Mouse (Mus musculus): ENCODE measurements around the gene Psmd13. TPM values are rescaled to one million over a fixed set of nuclear protein-coding genes. Genes with fewer than 3 reads are reported as not detected.
"Not testable (repeated sequence)": the region's sequence is repeated elsewhere in the genome, so short reads cannot be mapped to it uniquely, and the experiment has no call there.

The Psmd13 gene
- polyA plus RNA-seq, 1 experiment: 138 TPM

DNA sequence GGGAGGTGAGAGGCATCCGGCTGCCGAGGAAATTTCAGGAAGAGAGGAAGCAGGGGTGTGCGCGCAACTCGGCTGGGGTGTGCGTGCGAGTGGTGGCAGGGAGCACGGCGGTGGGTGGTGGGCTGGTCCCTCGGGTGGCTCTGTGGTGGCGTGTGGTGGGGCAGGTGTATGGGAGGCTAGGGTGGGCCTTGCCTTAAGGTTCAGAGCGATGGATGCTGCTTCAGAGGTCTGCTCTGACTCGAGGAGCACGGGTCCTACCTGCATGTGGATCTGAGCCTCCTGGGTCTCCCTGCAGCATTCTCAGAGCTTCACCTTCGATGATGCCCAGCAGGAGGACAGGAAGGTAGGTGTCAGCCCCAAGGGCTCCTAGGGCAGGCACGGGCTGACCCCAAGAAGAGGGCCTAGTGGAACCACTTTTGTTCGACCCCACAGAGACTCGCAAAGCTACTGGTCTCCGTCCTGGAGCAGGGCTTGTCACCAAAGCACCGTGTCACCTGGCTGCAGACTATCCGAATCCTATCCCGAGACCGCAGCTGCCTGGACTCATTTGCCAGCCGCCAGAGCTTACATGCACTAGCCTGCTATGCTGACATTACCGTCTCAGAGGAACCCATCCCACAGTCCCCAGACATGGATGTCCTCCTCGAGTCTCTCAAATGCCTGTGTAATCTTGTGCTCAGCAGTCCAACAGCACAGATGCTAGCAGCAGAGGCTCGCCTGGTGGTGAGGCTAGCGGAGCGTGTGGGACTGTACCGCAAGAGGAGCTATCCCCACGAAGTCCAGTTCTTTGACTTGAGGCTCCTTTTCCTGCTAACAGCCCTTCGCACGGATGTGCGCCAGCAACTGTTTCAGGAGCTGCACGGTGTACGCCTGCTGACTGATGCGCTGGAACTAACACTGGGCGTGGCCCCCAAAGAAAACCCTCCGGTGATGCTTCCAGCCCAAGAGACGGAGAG lies 23.9 kb upstream of the Psmd13 start, which contains the start of gene Bet1l:
Gene Bet1l (minus strand): TSS at position 28 of the 956 bp plus-strand sequence.
- TF ChIP-seq CTCF (IDR thresholded peaks at IDR 0.05; ENCODE audit: borderline replicate concordance, extremely low read depth, insufficient read depth, insufficient read length) (no peak), POLR2A (IDR thresholded peaks at IDR 0.05; ENCODE audit: borderline replicate concordance, extremely low read depth, insufficient read depth, insufficient read length, poor library complexity, severe bottlenecking) (no peak)
- DNase-seq (ENCODE audit: low read depth): peak; percentile 35

DNA sequence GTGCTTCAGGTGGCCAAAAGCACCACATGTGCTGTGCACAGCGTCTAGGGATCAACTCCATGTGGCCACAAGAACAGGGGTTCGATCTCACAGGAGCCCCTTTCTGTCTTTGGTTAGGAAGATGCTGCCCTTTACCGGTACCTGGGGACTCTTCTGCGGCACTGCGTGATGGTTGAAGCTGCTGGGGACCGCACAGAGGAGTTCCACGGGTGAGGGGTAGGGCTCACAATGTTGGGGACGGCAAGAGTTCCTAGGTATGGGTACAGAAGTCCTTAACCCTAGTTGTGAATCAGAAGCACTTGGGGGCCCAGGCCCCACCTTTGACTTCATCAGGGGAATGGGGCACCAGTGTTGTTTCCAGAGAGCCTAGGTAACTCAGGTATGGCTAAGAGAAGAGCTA lies 23.0 kb upstream of the Psmd13 start:
- no peak for DNase-seq (ENCODE audit: low read depth)
- TF ChIP-seq POLR2A (IDR thresholded peaks at IDR 0.05; ENCODE audit: borderline replicate concordance, extremely low read depth, insufficient read depth, insufficient read length, poor library complexity, severe bottlenecking) (no peak), CTCF (IDR thresholded peaks at IDR 0.05; ENCODE audit: borderline replicate concordance, extremely low read depth, insufficient read depth, insufficient read length) (no peak)

DNA sequence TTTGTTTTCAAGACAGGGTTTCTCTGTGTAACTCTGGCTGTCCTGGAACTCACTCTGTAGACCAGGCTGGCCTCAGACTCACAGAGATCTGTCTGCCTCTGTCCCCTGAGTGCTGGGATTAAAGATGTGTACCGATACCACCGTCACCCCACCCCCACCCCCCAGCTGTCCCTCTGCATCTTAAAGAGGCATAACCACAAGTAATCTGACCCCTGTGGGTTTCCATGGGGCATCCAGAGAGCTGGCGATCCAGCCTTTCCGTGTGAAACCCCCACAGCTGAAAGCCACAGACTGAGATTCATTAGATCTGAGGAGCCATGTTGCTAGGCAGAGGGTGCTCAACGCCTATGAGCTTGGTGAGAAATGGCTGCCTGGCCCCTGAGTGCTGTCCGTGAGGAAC lies 21.8 kb upstream of the Psmd13 start:
- DNase-seq (ENCODE audit: low read depth): no peak
- TF ChIP-seq CTCF (IDR thresholded peaks at IDR 0.05; ENCODE audit: borderline replicate concordance, extremely low read depth, insufficient read depth, insufficient read length): no peak
- TF ChIP-seq POLR2A (IDR thresholded peaks at IDR 0.05; ENCODE audit: borderline replicate concordance, extremely low read depth, insufficient read depth, insufficient read length, poor library complexity, severe bottlenecking): no peak

DNA sequence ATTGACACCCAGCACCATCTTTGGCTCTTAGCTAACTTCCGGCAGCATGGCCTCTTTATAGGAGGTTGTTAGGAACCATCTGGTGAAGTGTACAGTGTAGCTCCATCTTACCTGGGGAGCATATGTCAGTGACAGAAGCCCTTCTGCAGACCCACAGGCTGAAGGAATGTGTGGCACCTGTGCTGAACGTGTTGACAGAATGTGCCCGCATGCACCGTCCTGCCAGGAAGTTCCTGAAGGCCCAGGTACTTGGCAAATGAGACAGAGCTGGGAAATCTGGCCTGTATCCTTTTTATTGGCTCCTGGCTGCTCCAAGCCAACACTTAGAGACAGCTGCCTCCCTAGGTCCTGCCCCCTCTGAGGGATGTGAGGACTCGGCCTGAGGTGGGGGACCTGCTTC lies 21.0 kb upstream of the Psmd13 start:
- DNase-seq (ENCODE audit: low read depth): no peak
- TF ChIP-seq CTCF (IDR thresholded peaks at IDR 0.05; ENCODE audit: borderline replicate concordance, extremely low read depth, insufficient read depth, insufficient read length): no peak
- no peak for TF ChIP-seq POLR2A (IDR thresholded peaks at IDR 0.05; ENCODE audit: borderline replicate concordance, extremely low read depth, insufficient read depth, insufficient read length, poor library complexity, severe bottlenecking)

DNA sequence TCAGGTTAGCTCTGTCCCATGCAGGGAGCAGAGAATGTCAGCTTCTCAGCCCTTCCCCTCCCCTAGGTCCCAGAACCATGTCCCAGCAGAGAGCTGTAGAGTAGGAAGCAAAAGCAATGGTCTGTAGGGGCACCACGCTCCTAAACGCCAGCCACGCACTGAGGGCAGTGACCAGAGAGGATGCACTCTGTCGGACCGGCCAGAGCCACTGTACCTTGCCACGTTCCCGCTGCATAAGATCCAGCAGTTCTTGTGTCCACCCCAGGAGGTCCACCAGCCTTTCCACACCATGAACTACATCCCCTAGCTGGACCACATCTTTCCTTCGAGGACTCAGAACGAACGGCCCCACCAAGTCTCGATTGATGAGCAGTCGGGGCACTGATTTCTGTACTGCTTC lies 17.0 kb upstream of the Psmd13 start:
- TF ChIP-seq CTCF (IDR thresholded peaks at IDR 0.05; ENCODE audit: borderline replicate concordance, extremely low read depth, insufficient read depth, insufficient read length) (no peak), POLR2A (IDR thresholded peaks at IDR 0.05; ENCODE audit: borderline replicate concordance, extremely low read depth, insufficient read depth, insufficient read length, poor library complexity, severe bottlenecking) (no peak)
- DNase-seq (ENCODE audit: low read depth): no peak

DNA sequence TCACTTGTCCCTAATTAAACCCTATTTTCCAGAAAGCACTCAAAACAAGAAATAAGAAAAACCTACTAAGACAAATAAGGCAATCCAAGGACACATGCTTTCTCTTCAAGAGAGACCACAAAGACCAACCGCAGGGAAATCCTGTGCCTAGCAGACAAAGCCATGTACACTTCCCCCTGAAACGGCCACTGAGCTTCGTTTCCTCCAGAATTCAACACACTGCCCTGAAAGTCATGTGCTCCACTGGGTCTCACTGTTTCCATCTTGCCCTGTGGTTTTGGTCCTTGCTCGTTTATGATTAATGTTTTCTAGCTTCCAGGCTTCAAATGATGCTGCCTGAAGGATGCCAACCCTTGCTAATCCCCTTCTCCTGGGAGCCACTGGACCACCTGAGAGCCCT lies 7.5 kb upstream of the Psmd13 start:
- no peak for TF ChIP-seq CTCF (IDR thresholded peaks at IDR 0.05; ENCODE audit: borderline replicate concordance, extremely low read depth, insufficient read depth, insufficient read length)
- no peak for TF ChIP-seq POLR2A (IDR thresholded peaks at IDR 0.05; ENCODE audit: borderline replicate concordance, extremely low read depth, insufficient read depth, insufficient read length, poor library complexity, severe bottlenecking)
- DNase-seq (ENCODE audit: low read depth): no peak

DNA sequence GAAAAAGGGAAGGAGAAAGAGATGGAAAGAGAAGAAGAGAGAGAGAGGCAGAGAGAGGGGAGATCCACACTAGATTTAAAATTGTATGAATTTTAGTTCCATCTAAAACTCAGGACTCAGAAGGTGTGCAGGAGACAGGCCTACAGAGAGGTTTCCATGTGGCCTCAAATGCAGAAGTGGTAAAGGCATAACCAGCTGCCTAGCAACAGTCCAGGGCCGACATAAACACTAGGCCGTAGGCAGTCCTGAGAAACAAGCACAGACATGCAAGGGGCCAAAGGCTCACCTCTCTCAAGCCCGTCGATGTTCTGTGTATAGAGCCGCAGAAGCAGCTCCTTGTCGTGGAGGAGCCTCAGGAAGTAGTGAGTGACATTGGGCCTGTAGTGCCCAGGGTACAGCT lies 4.4 kb upstream of the Psmd13 start:
- DNase-seq (ENCODE audit: low read depth): no peak
- no peak for TF ChIP-seq CTCF (IDR thresholded peaks at IDR 0.05; ENCODE audit: borderline replicate concordance, extremely low read depth, insufficient read depth, insufficient read length)
- TF ChIP-seq POLR2A (IDR thresholded peaks at IDR 0.05; ENCODE audit: borderline replicate concordance, extremely low read depth, insufficient read depth, insufficient read length, poor library complexity, severe bottlenecking): no peak

DNA sequence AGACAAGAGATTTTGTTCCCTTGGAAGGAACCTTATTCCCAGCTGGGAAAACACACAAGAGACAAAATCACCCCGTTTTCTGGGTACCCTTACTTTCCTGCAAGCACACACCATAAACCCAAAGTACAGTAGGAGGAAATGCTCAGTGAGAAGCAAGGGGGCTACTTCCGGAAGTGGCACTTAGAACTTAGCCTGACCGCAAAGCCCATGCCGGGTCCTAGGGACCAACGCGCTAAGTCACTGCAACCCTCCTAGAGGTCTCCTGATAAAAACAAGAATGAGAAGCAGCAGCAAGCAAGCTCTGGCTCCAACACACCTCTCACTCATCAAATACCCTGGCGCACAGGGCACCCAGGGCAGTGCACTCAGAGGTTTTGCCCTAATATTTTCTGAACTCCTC lies 2.4 kb upstream of the Psmd13 start:
- no peak for DNase-seq (ENCODE audit: low read depth)
- no peak for TF ChIP-seq POLR2A (IDR thresholded peaks at IDR 0.05; ENCODE audit: borderline replicate concordance, extremely low read depth, insufficient read depth, insufficient read length, poor library complexity, severe bottlenecking)

DNA sequence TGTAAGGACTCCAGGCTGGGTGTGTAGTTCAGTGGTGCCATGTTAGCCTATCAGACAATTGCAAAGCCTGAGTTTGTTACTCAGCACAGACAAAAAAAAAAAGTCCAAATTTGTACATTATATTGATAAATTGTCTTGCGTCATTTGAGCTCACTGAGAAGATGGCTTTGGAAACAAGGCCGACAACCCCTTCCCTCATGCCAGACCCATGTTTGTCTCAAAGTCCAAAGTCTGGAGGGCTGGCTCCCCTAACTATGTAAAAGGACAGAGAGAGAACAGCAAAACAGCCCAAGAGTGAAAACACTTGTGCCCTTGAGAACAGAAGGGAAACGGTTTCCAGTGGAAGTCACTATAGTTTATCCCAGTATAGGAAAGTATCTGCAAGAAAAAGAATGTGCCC lies 1.3 kb upstream of the Psmd13 start:
- TF ChIP-seq CTCF (IDR thresholded peaks at IDR 0.05; ENCODE audit: borderline replicate concordance, extremely low read depth, insufficient read depth, insufficient read length): no peak
- TF ChIP-seq POLR2A (IDR thresholded peaks at IDR 0.05; ENCODE audit: borderline replicate concordance, extremely low read depth, insufficient read depth, insufficient read length, poor library complexity, severe bottlenecking): no peak
- DNase-seq (ENCODE audit: low read depth): no peak

DNA sequence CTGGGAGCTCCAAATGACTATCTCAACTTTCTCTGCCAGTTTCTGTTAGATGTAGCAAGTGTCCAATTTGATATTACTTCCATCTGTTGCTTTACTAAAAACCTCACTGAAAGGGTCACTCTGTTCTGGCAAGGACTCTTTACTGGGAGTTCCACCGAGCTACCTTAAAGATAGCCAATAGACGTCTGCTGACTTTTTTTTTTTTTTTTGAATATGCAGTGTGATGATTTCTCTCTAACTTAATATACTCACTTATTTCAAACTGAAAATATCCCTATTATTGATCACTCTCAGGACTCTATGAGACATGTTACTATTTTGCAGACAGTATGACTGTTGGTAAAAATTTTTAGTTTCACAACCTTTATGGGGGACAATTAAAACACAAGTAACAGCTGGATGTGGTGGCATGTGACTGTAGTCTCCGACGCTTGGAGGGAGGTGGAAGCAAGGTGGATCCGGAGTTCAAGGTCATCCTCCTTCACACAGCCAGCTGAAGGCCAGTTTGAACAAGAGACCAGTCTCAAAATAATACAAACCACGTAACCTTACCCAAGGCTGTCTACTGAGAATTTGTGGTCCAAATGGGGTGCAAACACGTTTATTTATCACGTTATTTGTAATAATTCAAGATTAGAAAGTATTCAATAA lies 778 bp upstream of the Psmd13 start:
- no peak for DNase-seq (ENCODE audit: low read depth)
- TF ChIP-seq CTCF (IDR thresholded peaks at IDR 0.05; ENCODE audit: borderline replicate concordance, extremely low read depth, insufficient read depth, insufficient read length) (no peak), POLR2A (IDR thresholded peaks at IDR 0.05; ENCODE audit: borderline replicate concordance, extremely low read depth, insufficient read depth, insufficient read length, poor library complexity, severe bottlenecking) (no peak)

DNA sequence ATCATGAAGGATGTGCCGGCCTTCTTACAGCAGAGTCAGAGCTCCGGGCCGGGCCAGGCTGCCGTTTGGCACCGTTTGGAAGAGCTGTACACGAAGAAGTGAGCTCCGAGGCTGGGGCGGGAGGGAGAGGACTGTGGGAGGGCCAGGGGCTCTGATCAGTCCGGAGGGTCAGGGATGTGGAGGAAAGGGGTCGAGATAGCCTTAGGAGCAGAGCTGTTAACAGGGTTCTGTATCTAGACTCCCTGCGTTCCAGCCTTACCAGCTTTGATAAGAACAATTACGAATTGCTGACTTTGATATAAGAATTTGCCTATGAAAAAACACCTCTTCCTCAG lies 668 bp downstream of the Psmd13 start:
- TF ChIP-seq POLR2A (IDR thresholded peaks at IDR 0.05; ENCODE audit: borderline replicate concordance, extremely low read depth, insufficient read depth, insufficient read length, poor library complexity, severe bottlenecking) (no peak), CTCF (IDR thresholded peaks at IDR 0.05; ENCODE audit: borderline replicate concordance, extremely low read depth, insufficient read depth, insufficient read length) (no peak)
- DNase-seq (ENCODE audit: low read depth): no peak

DNA sequence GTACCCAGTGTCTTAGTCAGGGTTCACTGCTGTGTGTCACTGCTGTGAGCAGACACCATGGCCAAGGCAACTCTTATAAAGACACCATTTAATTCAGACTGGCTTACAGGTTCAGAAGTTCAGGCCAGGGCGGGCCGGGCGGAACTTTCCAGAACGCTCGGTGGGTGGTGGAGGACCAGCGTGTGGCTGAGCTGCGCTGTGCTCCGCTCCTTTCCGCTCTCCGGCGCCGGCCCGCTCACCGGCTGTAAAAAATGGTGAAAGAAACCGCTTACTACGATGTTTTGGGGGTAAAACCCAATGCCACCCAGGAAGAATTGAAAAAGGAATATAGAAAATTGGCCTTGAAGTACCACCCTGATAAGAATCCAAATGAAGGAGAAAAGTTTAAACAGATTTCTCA lies 8.9 kb downstream of the Psmd13 start:
- DNase-seq (ENCODE audit: low read depth): not testable (repeated sequence)

All from brain, embryonic 14.5 days (tissue).